ENCODE assay signal across 13 mouse cellular contexts in genomic region chr4:118147547-118148316, GRCm38 (mm10). TPM values are rescaled to one million over a fixed set of nuclear protein-coding genes. Genes with fewer than 3 reads are reported as not detected.
DNase-seq lines count a peak whose midpoint lies in the region; ATAC-seq and TF ChIP-seq lines count a peak whose summit lies in the region.
"Had no signal": no experiment of that assay in that cellular context is flagged by ENCODE, and none has a peak within 500 bp of the region (broad histone marks: within the 10 kb centered on the region; RNA-seq: fewer than 3 reads in every experiment).

No protein-coding gene starts in this region.

- H3K4me2 ChIP-seq in liver, embryonic 12.5 days: no peak overlapping the region
- H3K4me2 ChIP-seq in liver, postnatal 0 days (ENCODE audit: low read depth, low read length): no peak overlapping the region
- no peak overlapping the region for H3K4me2 ChIP-seq in neural tube, embryonic 15.5 days
- H3K4me2 ChIP-seq: forebrain, embryonic 13.5 days; lung, embryonic 14.5 days had no signal

- 0 out of 2 replicates have a peak, but pooled peaks have one; percentile 5 for ATAC-seq in liver, embryonic 12.5 days
- ATAC-seq in liver, postnatal 0 days: no peak
- peak; percentile 73 for ATAC-seq in neural tube, embryonic 15.5 days (ENCODE audit: low FRiP score)
- ATAC-seq: forebrain, embryonic 13.5 days; Patski had no signal

- no peak overlapping the region; the same call in 1 of the 2 replicates for H3K9ac ChIP-seq in liver, embryonic 12.5 days
- H3K9ac ChIP-seq in liver, postnatal 0 days (replicated peaks): no peak overlapping the region
- no peak overlapping the region for H3K9ac ChIP-seq in neural tube, embryonic 15.5 days (replicated peaks)
- H3K9ac ChIP-seq: forebrain, embryonic 13.5 days; lung, embryonic 14.5 days had no signal

- no peak overlapping the region for H3K4me3 ChIP-seq in liver, embryonic 12.5 days
- no peak overlapping the region for H3K4me3 ChIP-seq in liver, postnatal 0 days (ENCODE audit: low read depth, low read length)
- no peak overlapping the region for H3K4me3 ChIP-seq in neural tube, embryonic 15.5 days (replicated peaks)
- H3K4me3 ChIP-seq: forebrain, embryonic 13.5 days had no signal

- no peaks in the 10 kb centered on the region for H3K27me3 ChIP-seq in liver, embryonic 12.5 days (replicated peaks)
- H3K27me3 ChIP-seq in liver, postnatal 0 days (ENCODE audit: insufficient read depth, low read length): no peaks in the 10 kb centered on the region
- no peaks in the 10 kb centered on the region for H3K27me3 ChIP-seq in neural tube, embryonic 15.5 days (replicated peaks)
- H3K27me3 ChIP-seq: forebrain, embryonic 13.5 days; Patski had no signal

- no peak overlapping the region for H3K27ac ChIP-seq in liver, embryonic 12.5 days
- no peak overlapping the region for H3K27ac ChIP-seq in liver, postnatal 0 days (ENCODE audit: low read depth)
- H3K27ac ChIP-seq in neural tube, embryonic 15.5 days (replicated peaks): peak overlapping the region; percentile 75
- H3K27ac ChIP-seq: forebrain, embryonic 13.5 days had no signal

- TF ChIP-seq EP300 in liver, postnatal 0 days (IDR thresholded peaks at IDR 0.05; ENCODE audit: low read depth): no peak

- H3K9me3 ChIP-seq in liver, embryonic 12.5 days (replicated peaks): no peaks in the 10 kb centered on the region
- no peaks in the 10 kb centered on the region for H3K9me3 ChIP-seq in liver, postnatal 0 days (ENCODE audit: low read length)
- H3K9me3 ChIP-seq in neural tube, embryonic 15.5 days (replicated peaks): no peaks in the 10 kb centered on the region
- H3K9me3 ChIP-seq: forebrain, embryonic 13.5 days had no signal

- H3K4me1 ChIP-seq in liver, embryonic 12.5 days: peaks cover 15% of the 10 kb centered on the region
- peaks cover 15% of the 10 kb centered on the region for H3K4me1 ChIP-seq in liver, postnatal 0 days (ENCODE audit: insufficient read depth)
- peaks cover 18% of the 10 kb centered on the region for H3K4me1 ChIP-seq in neural tube, embryonic 15.5 days
- H3K4me1 ChIP-seq: forebrain, embryonic 13.5 days had no signal

- TF ChIP-seq CTCF in liver, postnatal 0 days (IDR thresholded peaks at IDR 0.05; ENCODE audit: low read depth): no peak

- 89% methylated on average over 19 of the region's 19 CpGs for WGBS in liver, embryonic 12.5 days (ENCODE audit: insufficient replicate concordance)
- WGBS in liver, postnatal 0 days (ENCODE audit: insufficient replicate concordance): 92% methylated on average over 19 of the region's 19 CpGs
- 73% methylated on average over 19 of the region's 19 CpGs for WGBS in neural tube, embryonic 15.5 days

- intact Hi-C loops in heart, postnatal 25 days (cut with DNase I): loop anchor here (5.0 kb wide), 1 partner anchor 145 kb away; the partner anchor contains the start of gene Ptprf

- peak; percentile 40 to 51 for DNase-seq in frontal cortex, adult 2 months (ENCODE audit: extremely low spot score in 1 of 2, low spot score in 1 of 2)
- DNase-seq in frontal cortex, postnatal 10 days (ENCODE audit: low spot score in 2 of 2): no peak
- no peak for DNase-seq in liver, postnatal 0 days
- DNase-seq in heart, postnatal 25 days (ENCODE audit: low spot score): peak; percentile 40
- no peak for DNase-seq in embryo, embryonic 9.5 days (ENCODE audit: extremely low spot score)
- DNase-seq in kidney, adult 18-20 months: no peak
- DNase-seq: adrenal gland, postnatal 25 days; embryo, embryonic 11 days; lung, embryonic 14.5 days had no signal

- peaks cover 99% of the 10 kb centered on the region for H3K36me3 ChIP-seq in liver, embryonic 12.5 days
- peaks cover 84% of the 10 kb centered on the region for H3K36me3 ChIP-seq in liver, postnatal 0 days (replicated peaks; ENCODE audit: insufficient read depth, low read length)
- peaks cover 96% of the 10 kb centered on the region for H3K36me3 ChIP-seq in neural tube, embryonic 15.5 days

RNA-seq across cellular contexts. Expression of gene St3gal3, which starts 13.0 kb away (rescaled TPM):
- 50.9 and 53.0 TPM in 2 replicates for polyA plus RNA-seq in frontal cortex, adult 2 months (2012; rRNA removed)
- 2.0 and 2.9 TPM in 2 replicates for polyA plus RNA-seq in liver, embryonic 12.5 days (2016; fragmentation: Nextera tagmentation; extraction: Ambion mirVana)
- 4.5 and 5.1 TPM in 2 replicates for polyA plus RNA-seq in liver, postnatal 0 days (2015; fragmentation: Nextera tagmentation; extraction: Ambion mirVana)
- 10 to 100 TPM; 61.6 to 66.6 TPM for total RNA-seq in heart, postnatal 25 days (2021)
- 13.8 and 18.3 TPM in 2 replicates for polyA plus RNA-seq in neural tube, embryonic 15.5 days (2015; fragmentation: Nextera tagmentation; extraction: Ambion mirVana)

RNA-seq across cellular contexts. Expression of gene Kdm4a, which starts 32.1 kb away (rescaled TPM):
- polyA plus RNA-seq in frontal cortex, adult 2 months (2012; rRNA removed): 42.5 and 50.0 TPM in 2 replicates
- polyA plus RNA-seq in liver, embryonic 12.5 days (2016; fragmentation: Nextera tagmentation; extraction: Ambion mirVana): 11.2 and 12.8 TPM in 2 replicates
- 7.0 and 7.2 TPM in 2 replicates for polyA plus RNA-seq in liver, postnatal 0 days (2015; fragmentation: Nextera tagmentation; extraction: Ambion mirVana)
- 10 to 100 TPM; 26.1 to 28.2 TPM for total RNA-seq in heart, postnatal 25 days (2021)
- 40.2 and 40.6 TPM in 2 replicates for polyA plus RNA-seq in neural tube, embryonic 15.5 days (2015; fragmentation: Nextera tagmentation; extraction: Ambion mirVana)

Comparison
In these comparisons a context has a peak if more than half of its experiments do, and no peak if none do; other contexts are left out.
1. DNase-seq: peak in frontal cortex, adult 2 months (2 of 2) and heart, postnatal 25 days (single experiment); none in frontal cortex, postnatal 10 days (0 of 2), liver, postnatal 0 days (single experiment), embryo, embryonic 9.5 days (single experiment) and kidney, adult 18-20 months (single experiment).